Mouse (Mus musculus): ENCODE results near the gene Cox15.

DNA sequence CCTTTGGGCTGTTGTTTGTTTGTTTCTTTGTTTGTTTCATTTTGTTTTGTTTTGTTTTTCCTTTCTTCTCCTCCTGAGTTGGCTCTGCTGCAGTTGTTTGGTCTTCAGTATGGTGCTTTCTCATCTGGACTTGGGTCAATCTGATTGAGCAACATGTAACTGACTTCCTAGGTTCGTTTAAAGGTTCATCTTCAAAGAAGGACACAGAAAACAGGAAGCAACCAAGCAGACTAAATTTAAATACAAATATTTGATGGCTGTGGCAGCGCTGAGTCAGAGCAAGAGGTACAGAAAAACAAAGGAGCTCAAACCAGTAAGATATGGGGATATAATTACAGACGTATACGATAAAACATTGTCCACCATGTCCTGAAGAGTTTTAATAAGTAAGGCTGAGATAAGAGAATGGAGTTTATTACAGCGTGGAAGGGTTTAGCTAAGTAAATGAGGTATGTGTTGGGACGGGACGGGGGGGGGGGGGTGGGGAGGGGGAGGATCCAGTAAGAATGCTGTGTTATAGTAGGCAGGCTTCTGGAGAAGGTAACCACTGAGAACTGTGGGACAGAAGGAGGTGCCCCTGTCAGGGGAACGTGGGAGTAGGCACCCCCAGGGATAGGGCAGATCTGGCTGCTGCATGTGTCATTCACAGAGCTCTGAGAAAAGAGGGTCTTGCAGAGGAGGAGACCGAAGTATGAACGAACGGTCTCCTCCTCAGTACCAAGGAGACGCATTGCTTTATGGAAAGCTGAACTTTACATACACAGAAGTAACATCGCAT, 33.6 kb upstream of the Cox15 start:
- TF ChIP-seq CTCF (IDR thresholded peaks at IDR 0.05): no peak
- TF ChIP-seq EP300 (IDR thresholded peaks at IDR 0.05): no peak

Measured in lung, postnatal 0 days (tissue).